Mouse (Mus musculus) lung, postnatal 4 days (tissue): ENCODE data around the gene Ebf1.

ENCODE experiments used
- DNase-seq, 2 experiments: peaks; one replicate each; pipeline ENCODE4 v3.0.0; 2021

Gene Ebf1

DNA sequence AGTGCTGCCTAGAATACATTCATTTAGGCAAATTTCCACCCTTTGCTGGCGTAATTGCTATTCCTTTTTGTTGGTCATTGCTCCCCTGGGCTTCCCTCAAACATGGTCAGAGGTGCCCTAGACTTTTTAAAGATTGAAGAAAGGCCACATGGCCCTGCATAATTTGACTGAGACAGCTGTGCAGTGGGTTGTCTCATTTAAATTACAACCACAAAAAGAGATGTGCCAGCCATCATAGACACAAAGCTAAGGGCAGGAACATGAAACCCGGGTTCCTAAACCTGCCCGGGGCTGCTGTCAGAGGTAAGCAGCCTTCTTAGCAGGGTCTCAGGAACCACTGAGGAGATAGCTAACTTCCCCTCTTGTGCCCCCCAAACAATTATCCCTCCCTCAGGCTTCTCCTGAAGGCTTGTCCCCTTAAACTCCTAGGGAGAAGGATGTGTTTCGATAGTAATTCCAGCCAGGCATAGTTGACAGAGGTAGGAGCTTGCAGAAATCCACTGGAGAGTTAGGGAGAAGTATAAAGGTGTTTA lies 46.6 kb downstream of the Ebf1 start:
- no peak for DNase-seq

DNA sequence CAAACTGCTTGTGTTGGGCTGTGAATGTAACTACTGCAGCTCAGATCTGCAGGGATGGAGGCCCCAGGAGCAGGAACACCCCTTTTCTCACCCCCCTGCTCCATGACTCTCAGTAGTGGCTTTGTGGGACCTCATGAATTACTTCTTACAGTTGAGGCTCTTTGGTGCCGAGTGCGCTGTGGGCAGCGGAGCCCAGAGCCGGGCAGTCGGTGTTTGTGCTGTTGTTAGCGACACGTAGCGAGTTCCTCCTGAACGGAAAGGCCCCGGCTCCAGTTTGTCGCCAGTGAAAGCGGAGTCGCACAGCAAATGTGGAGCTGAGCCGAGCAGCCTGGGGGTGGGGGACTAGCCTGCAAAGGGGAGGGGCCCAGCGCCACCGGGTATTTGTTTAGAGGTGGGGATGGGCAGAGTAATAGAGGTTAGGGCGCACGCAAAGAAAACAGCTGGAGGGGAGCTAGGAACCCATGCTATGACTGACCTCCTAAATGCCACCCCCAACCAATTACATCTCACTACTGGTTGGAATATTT lies 48.1 kb downstream of the Ebf1 start:
- DNase-seq: peak; percentile 42 to 68

DNA sequence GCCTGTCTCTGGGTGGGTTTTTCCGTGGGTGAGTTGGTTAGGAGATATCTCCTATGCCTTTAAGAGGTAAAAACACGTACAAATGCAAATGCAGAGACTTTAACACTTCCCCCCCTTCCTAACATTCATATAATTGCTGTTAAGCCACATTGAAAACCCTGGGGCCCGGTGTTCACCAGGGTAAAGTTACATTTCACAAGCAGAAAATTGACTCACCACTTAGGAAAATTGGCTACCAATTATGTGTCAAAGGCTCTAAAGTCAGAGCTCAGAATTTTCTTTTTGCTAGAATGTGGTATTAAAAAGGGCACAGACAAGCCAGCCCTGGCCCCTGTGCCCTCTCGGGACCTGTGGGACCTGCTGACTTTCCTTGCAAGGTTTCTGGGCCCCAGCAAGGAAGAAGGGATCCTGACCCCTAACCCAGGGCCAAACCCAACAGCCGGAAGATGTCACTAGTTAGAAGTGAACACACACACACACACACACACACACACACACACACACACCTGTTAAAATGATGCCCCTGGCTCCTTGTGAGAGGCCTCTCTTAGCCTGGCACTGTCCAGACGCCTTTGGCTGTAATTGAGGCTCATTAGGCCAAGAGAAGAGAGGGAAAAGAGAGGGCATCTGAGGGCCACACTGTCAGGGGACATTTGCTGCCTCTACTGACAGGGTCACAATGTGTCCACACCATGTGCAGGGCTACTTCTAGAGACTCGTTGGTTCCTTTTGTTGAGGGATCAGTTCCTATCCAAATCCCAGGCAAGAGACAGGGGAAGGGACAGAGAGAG lies 48.8 kb downstream of the Ebf1 start:
- DNase-seq: no peak

DNA sequence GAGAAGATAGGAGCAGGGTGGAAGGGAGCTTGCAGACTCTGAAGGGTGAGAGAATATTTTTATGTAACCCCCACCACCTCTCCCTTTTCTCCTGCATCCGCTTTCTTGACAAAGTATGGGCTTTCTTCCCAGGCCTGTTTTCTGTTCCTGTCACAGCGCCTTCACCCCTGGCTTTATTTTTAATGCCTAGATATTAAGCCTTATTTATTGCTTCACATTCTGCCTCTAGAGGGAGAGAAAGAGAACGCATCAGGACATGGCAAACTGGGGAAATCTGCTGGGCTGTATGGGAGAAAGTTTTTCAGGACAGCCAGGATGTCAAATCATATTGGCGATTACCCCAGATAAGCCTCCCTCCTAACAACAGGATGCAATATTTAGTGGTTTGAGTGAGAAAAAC lies 49.6 kb downstream of the Ebf1 start:
- DNase-seq: no peak

DNA sequence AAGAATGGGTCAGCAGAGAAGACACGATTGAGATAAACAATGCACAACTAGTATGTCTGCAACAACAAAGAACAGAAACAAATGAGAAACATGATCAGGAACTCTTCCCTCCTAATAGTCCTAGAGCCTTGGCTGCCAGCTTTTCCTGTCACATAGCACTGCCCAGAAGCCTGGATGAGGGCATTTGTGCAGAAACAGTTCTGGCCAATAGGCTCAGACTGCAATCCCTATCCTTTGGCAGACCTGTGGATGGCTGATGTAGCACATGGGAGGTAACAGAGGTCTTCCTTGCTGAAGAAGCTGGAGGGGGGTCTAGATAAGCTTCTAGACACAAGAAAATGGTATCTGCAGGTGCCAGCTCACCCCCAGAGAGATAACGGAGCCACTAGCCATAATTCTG lies 64.2 kb downstream of the Ebf1 start:
- no peak for DNase-seq

DNA sequence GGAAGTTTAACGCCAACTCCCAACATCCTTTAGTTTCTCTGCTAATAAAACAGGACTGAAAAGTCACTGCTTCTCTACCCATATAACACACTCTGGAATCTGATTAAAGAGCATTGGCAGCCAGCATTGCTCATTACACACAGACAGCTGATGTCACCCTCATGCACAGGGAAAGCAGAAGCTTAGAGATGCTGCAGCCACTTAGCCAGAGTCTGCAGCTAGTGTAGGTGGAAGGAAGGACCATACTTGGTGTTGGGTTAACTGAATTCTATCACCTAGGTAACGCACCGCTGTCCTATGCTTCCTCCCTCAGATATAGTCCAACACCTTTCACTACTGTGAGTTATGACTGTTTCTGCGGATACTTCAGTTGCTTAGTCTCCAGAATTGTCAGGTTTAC lies 64.9 kb downstream of the Ebf1 start:
- DNase-seq: no peak

DNA sequence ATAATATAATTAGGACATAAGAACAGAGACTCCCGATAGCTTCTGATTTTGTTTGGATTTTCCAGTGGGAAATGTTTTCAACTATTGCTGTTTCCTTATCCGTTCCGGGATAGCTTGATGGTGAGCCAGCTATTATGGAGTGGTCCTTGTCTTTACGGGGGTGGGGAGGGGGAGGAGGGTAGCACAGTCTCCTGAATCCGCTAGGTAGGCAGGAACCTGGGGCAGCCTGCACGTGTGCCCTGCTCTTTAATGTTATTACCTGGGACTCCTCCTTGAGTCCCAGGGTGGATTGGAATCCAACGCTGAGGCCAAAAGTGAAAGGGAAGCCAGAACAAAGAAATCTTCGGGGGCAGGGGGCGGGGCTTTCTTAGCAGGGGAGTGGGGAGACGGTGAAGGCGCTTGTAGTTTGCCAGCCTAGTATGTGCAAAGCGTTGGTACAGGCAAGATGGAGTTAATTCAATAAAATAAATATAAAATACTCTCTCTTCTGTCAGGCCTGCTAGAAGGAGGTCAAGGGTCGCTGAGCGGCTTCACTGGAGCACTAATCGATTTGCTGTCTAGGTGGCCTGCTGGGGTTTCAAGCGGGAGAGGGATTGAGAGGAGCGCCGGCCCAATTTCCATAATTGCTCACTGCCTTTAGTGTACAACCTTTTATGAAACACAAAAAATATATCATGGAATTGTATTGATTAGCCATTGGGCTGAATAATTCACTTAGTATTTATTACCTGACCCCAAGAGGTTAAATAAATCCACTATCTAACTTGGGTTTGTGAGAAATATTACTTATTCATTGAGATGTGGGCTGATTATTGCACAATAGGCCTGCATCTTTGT lies 65.8 kb downstream of the Ebf1 start:
- no peak for DNase-seq

DNA sequence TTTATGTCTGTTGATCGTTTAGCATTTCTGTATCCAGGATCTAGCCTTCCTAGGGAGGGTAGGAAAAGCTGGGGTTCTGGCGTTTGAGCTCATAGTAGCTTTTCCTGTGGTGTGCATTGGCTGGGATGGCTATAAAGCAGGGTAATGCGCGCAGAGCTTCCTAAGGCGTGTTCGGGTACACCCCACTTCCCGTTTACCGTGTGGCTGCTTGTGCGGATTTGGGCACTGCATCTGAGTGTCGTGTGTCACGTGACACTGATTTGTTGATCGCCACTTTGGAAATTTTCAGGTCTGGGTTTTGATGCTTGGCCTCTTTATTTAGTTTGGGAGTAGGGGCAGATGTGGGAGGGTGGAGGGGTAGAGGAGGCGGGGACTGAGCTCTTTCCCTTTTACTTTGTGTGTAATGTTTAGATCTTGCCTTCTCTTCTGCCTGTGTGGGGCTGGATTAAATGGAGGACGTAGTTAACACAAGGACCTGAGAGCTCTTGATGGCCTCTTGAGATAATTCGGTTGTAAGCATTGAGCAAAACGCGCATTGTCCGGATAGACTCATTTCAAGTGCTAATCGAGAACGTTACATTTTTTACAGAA lies 67.5 kb downstream of the Ebf1 start:
- DNase-seq: peak; percentile 31 to 42

DNA sequence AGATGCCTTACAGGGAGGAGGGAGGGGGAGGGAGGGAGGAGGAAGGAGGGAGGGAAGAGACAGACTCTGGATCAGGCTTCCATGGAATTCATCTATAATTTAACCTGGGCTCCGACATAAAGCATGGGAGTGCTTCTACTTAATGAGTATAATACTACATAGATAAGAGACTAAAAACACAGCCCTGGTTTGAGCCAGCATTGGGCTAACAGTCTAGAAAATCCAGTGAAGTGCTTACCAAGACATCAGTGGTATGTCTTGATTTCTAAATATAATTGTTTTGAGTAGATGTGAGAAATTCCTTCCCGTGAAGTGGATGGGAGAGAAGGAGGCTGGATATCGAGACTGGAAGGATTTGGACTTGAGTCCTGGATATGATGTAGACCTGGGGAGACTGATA lies 68.0 kb downstream of the Ebf1 start:
- DNase-seq: no peak

DNA sequence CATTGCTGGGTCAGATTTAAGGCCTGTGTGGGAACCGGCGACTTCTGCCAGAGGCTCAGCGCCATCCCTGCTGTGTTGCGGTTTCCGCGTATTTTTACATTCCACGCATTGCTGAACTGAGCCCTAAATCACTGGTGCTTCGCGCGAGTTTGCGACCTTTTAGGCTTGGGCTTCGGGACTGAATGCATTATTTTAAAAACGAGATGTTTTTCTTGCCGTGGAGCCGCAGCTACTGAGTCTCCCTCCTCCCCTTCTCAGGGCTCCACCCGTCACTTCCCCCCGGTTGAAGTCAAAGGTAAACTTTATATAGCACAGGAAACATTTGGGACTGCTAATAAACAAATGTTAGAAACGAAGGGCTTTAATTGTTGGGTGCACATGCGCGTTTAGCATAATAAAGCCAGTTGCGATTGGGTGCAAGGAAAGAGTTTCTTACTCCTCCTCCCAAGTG lies 68.8 kb downstream of the Ebf1 start:
- DNase-seq: peak; percentile 38 to 40

DNA sequence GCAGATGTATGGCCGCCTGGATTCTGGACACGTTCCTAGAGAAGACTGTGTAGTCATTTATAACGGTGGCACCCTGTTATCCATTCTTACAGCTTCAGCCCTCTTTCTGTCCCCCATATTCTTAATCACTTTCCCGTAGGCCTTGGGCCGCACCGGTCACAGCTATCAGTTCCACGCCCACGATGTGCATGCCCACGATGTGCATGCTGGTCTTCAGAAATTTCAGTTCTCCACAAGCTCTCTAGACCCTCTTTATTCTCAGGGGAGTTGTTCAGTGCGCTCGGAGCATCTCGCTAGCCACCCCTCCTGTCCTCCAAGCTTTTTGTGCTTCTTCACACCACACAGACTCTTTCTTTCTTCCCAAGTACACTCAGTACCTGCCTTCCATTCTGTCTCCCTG lies 69.3 kb downstream of the Ebf1 start:
- no peak for DNase-seq

DNA sequence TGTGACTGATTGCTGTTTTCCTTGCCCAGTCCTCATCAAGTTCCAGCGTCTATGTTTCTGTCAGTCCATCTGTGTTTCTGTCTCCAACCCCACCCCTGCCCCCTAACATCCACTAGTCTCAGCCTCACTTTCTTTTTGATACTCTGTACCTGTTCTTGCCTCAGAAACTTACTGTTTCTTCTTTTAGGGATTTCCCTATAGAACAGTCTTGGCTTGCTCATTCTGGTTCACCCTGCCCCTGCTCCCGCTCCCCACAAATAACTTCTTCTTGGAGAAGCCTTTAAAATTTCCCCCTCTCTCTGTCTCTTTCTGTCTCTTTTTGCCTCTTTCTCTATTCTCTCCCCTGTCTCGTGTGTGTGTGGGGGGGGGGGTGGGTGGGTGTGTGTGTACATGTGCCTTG lies 71.4 kb downstream of the Ebf1 start:
- DNase-seq: no peak

DNA sequence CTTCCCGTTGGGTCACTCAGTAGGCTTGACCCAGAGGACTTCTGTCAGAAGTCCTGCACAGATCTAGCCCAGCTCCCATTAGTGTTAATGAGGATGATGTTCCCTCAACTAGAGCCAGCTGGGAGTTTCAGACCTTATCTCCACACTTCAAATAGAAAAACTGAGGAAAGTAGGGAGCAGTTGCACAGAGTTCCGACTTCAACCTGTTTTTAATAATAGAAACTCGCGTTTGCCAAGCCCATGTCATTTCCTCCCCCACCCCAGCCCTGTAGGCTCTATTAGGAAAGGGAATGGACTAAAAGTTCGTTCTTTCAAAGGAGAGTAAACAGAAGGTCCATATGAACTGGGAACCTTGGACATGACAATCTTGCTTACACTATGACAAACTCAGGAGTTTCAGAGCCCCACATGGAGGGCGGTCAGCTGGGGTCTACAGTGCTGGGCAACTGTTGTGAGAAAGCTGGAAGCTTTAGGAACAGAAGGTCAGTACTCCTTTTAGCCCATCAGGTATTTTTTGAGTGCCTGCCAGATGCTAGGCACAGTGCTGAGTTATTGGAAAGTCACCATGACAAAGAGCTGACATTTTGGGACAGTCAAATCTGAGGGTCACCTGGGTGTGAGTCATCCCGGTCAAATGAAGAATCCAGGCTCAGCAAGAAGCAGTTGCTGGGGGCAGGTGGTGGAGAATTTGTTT lies 72.6 kb downstream of the Ebf1 start:
- no peak for DNase-seq

DNA sequence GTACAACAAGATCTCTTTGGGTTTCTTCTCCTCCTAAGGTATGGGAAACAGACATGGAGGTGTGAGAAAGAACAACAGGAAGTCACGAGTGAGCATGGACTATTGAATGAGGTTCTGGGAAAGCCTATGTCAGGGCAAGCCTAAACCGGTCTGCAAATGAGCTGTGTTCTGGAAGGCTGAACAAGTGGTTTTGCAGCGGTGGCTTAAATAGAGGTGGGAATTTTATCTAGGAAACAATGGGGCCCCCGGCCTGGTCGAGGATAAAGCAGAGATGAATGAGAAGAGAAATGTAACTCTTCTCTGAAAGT lies 73.1 kb downstream of the Ebf1 start:
- DNase-seq: no peak

DNA sequence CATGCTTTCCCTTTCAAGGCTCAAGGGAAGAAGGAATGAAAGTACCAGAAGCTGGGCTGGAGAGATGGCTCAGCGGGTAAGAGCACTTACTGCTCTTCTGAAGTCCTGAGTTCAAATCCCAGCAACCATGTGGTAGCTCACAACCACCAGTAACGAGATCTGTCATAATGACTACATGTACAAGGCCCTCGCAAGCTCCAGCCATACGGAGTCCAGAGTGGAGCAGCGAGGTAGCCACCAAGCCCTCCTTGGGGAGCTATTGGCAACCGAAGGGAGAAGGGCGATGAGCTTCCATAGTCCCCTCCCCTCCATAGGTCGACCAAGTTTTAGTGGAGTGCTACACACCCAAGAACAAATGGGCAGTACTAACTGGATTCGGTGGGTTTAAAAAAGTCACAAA lies 78.3 kb downstream of the Ebf1 start:
- DNase-seq: no peak

DNA sequence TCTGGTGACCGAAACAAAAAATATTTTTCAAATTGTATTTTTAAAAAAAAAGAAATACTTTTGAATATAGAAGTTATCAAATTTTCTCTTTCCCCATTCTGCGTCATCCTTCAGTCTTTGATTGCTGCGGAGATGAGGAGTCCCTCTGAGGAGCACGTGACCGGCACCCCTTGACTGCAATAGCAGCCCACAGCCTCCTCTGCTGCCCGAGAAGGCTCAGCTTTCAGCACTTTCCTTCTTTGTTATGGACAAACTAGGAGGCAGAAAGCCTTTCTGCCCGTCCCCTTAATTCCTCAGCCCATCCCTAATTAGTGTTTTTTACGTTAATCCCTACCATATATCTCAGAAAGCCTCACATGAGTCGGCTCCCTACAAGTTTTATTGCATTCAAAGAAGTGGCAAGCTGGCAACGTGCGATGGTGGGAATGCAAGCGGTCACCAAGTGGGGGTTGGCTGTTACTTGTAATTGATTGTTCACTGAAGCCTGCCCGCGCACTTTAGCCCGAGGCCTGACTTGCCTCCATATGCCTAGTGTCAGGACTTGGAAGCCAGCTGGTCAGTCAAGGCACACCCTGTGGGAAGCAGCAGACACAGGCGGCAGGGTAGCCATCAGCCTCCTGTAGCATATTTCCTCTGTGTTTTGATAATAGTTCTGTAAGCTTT lies 79.6 kb downstream of the Ebf1 start:
- DNase-seq: peak; percentile 57 to 79

DNA sequence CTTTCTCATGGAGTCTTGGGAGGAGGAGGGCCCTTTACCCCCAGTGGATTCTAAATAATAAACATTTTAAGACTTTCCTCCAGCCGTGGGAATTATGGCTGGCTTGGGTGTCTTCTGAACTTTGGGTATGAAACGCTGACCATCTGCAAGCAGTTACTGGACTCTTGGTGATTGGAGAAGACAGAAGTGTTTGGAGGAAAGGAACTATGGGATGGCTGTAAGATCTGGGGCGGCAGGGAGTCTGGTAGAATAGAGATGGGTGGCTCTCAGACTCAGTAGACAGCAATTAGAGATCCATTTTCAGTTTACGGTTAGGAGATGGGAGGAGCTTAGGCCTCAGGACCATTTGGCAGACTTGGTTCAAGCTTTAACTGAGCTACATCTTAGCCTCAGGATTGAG lies 83.1 kb downstream of the Ebf1 start:
- DNase-seq: no peak

DNA sequence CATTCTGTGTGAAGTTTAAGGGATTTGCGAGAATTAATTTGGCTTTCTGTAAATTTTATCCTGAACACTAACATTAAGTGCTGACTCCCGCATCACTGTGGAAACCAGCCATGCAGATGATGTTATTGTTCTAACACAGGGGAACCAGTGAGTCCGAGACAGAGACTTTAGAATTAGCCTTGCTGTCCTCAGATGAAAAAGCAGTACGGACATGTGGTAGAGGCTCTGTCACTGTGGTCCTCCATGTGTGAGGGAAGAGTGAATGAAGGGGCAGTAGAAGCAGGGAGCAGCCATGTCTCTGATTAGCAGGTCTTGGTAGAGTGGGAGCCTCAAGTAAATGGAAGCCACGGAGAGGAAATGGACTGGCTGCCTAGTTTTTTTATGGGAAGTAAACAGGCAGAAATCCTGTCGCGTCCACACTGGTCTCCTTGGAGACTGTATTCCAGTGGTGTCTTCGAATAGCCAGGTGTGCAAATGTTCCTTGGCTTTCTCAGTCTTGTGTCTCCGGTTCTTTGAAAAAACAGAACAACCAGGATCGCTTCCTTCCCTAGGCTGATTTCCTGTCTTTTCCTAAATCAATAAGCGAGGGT lies 84.2 kb downstream of the Ebf1 start:
- DNase-seq: no peak

DNA sequence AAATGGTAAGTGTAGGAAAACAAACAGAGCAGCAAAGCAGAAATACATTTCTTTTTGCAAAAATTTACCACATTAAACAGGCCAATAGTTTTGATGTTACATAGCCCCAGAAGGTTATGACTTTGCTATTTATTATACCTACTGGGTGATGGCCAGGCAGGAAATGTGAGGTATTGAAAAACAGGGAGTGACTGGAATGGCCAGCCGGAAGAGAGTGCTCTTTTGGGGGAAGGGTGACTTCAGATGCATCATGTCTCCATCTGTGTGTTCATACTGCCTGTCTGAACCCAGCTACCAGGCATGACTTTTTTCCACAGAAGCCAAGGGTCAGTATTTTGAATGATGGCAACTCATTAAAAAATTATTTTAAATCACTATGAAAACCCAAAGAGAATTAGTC lies 84.7 kb downstream of the Ebf1 start:
- no peak for DNase-seq

DNA sequence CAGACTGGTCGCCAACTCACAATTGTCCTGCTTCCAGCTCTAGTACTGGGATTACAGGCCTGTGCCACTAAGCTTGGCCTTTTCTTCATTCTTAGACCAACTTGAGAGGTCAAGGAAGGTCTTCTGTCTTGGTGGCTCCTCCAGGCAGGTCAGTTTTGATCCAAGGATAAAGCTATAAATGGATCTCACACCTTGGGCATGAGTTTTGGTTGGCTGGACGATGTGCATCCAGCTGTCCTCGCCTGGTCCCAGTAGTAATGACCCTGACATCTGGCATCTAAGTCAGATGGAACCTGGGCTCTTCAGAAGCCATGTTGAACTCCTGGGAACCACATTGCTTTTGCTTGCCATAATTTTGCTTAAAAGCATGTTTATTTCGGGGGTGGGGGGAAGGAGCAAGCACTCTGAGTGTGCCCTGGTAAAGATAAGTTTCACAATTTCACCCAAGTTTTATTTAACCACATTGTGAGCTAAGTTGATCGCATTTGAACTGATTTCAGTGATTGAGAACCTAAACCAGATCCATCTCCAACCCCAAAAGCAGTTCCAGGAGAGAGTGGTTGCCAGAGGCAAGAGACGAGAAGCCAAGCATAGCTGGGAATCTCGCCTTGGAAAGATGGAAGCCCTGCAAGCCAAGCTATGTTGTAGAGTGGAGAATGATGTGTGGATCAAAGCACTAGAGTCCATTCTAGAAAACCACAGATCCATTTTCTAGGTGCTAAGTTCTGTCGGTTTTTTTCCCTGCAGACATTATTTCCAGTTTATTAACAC lies 85.8 kb downstream of the Ebf1 start:
- peak in 1 of 2 experiments; percentile 1 for DNase-seq

DNA sequence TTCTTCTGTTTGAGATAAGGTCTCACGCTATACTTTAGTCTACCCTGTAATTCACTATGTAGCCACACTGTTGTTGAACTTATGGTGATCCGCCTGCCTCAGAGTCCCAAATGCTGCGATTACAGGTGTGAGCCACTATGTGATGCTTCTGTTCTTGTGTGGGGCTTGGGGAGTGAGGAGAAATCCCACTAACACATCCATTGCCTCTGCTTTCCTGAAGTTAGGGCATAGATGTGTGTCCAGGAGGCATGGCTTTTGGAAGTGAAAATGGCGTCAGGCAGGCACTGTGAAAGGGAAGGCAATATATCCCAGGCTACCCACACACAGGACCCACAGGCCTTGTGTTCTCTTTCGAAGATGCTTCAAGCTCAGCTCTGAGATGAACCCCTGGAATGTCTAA lies 86.8 kb downstream of the Ebf1 start:
- no peak for DNase-seq
